Mouse (Mus musculus): ENCODE measurements at regions not wholly inside any gene's neighbourhood (a gene's known extent, or its start where the extent isn't known, plus 50 kb on each side); places are given as distances from the start of the nearest gene placed in this dataset.

DNA sequence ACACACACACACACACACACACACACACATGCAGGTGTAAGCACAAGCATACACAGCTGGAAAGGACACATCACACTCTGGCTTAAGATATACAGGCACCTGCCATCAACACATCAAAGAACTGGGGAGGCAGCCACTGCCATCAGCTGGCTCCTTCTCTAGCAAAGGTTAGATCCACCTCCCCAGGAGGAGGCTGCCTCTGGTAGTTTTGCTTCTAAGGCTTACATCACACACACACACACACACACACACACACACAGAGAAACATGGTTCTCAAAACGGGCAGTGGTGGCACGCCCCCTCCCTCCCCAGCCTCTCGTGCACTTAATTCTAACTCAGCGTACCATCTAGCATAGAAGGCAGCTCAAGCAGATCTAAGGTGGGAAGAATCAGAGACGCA, 126.9 kb upstream of the Zdhhc25 start:
- TF ChIP-seq UBTF (IDR thresholded peaks at IDR 0.05; ENCODE audit: borderline replicate concordance, insufficient read depth, low read depth, low read length) = no peak
- TF ChIP-seq CHD1 (IDR thresholded peaks at IDR 0.05; ENCODE audit: low read depth, low read length) = no peak
- no peak for TF ChIP-seq CTCF (IDR thresholded peaks at IDR 0.05 in 2 of 3, conservative IDR thresholded peaks at IDR 0.05 in 1 of 3; ENCODE audit: control insufficient read depth in 1 of 3, insufficient read depth in 1 of 3, low read depth in 2 of 3, low read length in 3 of 3, poor library complexity in 1 of 3, severe bottlenecking in 1 of 3)
- TF ChIP-seq JUND (IDR thresholded peaks at IDR 0.05; ENCODE audit: low read depth, low read length) = no peak
- TF ChIP-seq GATA1 (IDR thresholded peaks at IDR 0.05; ENCODE audit: low read depth, low read length) = no peak
- TF ChIP-seq TCF12 (IDR thresholded peaks at IDR 0.05; ENCODE audit: low read depth, low read length) = no peak
- no peak for TF ChIP-seq SMC3 (IDR thresholded peaks at IDR 0.05; ENCODE audit: low read depth, low read length)
- no peak for TF ChIP-seq POLR2A (IDR thresholded peaks at IDR 0.05; ENCODE audit: control insufficient read depth in 1 of 2, insufficient read depth in 1 of 2, low read depth in 1 of 2, low read length in 2 of 2, poor library complexity in 1 of 2)
- TF ChIP-seq MAX (IDR thresholded peaks at IDR 0.05; ENCODE audit: low read length) = no peak
- no peak for TF ChIP-seq USF2 (IDR thresholded peaks at IDR 0.05; ENCODE audit: borderline replicate concordance in 1 of 2, insufficient read depth in 1 of 2, low read depth in 1 of 2, low read length in 2 of 2)
- no peak for TF ChIP-seq ZC3H11A (IDR thresholded peaks at IDR 0.05; ENCODE audit: low read depth, low read length)
- TF ChIP-seq CHD2 (IDR thresholded peaks at IDR 0.05; ENCODE audit: low read length) = no peak
- TF ChIP-seq HCFC1 (IDR thresholded peaks at IDR 0.05; ENCODE audit: low read depth, low read length) = no peak
